Mouse (Mus musculus) liver, adult 2 months (tissue): ENCODE results near the gene Abhd2.

Experiments used
- CTCF ChIP-seq: fragments of 200-500 bp; IDR thresholded peaks from 2 replicates; pipeline ENCODE4 v1.5.1; 2011; ENCODE audit warnings: low read depth, low read length, control low read depth
- POLR2A ChIP-seq: fragments of 200-500 bp; IDR thresholded peaks from 2 replicates; pipeline ENCODE4 v1.6.1; 2011; ENCODE audit warnings: low read length, control low read depth; ENCODE audit not compliant: insufficient read depth; ENCODE audit errors: extremely low read depth

GRCm38 (mm10) chr7:79263776-79264175 lies 9.2 kb upstream of the Abhd2 start:
- TF ChIP-seq CTCF = no peak
- TF ChIP-seq POLR2A = no peak
